In genomic region chr3:36690292-36690650, GRCm38 (mm10) we compare ENCODE assay signal across 7 mouse cellular contexts. TPM values are rescaled to one million over a fixed set of nuclear protein-coding genes. Genes with fewer than 3 reads are reported as not detected.
DNase-seq lines count a peak whose midpoint lies in the region; ATAC-seq lines count a peak whose summit lies in the region.

No protein-coding gene starts in this region.

- no peaks in the 10 kb centered on the region for H3K9me3 ChIP-seq in lung, embryonic 16.5 days (ENCODE audit: control insufficient read depth, low read length)
- no peaks in the 10 kb centered on the region for H3K9me3 ChIP-seq in forebrain, embryonic 16.5 days (ENCODE audit: control insufficient read depth, low read length)
- H3K9me3 ChIP-seq in limb, embryonic 15.5 days = no peaks in the 10 kb centered on the region
- no peaks in the 10 kb centered on the region for H3K9me3 ChIP-seq in stomach, embryonic 16.5 days (replicated peaks; ENCODE audit: control insufficient read depth, low read length)

- H3K4me1 ChIP-seq in lung, embryonic 16.5 days (replicated peaks; ENCODE audit: control insufficient read depth, insufficient read depth, low read length) = peaks cover 9% of the 10 kb centered on the region; the same call in 1 of the 2 replicates
- H3K4me1 ChIP-seq in forebrain, embryonic 16.5 days (replicated peaks; ENCODE audit: control insufficient read depth, insufficient read depth, low read length) = peaks cover 7% of the 10 kb centered on the region; the same call in 1 of the 2 replicates
- H3K4me1 ChIP-seq in limb, embryonic 15.5 days = peaks cover 16% of the 10 kb centered on the region
- peaks cover 7% of the 10 kb centered on the region; the same call in 1 of the 2 replicates for H3K4me1 ChIP-seq in stomach, embryonic 16.5 days (ENCODE audit: control insufficient read depth, insufficient read depth, low read length)

- peak overlapping the region; percentile 98 for H3K4me2 ChIP-seq in lung, embryonic 16.5 days (ENCODE audit: low read depth, low read length)
- H3K4me2 ChIP-seq in forebrain, embryonic 16.5 days (ENCODE audit: low read length) = peak overlapping the region; percentile 71
- H3K4me2 ChIP-seq in limb, embryonic 15.5 days = peak overlapping the region; percentile 89
- peak overlapping the region; percentile 91 for H3K4me2 ChIP-seq in stomach, embryonic 16.5 days (ENCODE audit: low read depth, low read length)

- WGBS in lung, embryonic 16.5 days = 11% methylated on average over 7 of the region's 7 CpGs
- WGBS in forebrain, embryonic 16.5 days = 8% methylated on average over 7 of the region's 7 CpGs
- WGBS in limb, embryonic 15.5 days = 15% methylated on average over 7 of the region's 7 CpGs
- WGBS in stomach, embryonic 16.5 days = 11% methylated on average over 7 of the region's 7 CpGs

- peak overlapping the region; percentile 67; the same call in 1 of the 2 replicates for H3K9ac ChIP-seq in lung, embryonic 16.5 days (ENCODE audit: low read length)
- peak overlapping the region; percentile 73; the same call in 1 of the 2 replicates for H3K9ac ChIP-seq in forebrain, embryonic 16.5 days (replicated peaks; ENCODE audit: low read depth, low read length)
- H3K9ac ChIP-seq in limb, embryonic 15.5 days = peak overlapping the region; percentile 63; the same call in 1 of the 2 replicates
- peak overlapping the region; percentile 75; the same call in 1 of the 2 replicates for H3K9ac ChIP-seq in stomach, embryonic 16.5 days (ENCODE audit: low read length)

- no peak for DNase-seq in lung, postnatal 4 days
- no peak for DNase-seq in MN1 (ENCODE audit: low spot score)
- DNase-seq in frontal cortex, adult 2 months (ENCODE audit: extremely low spot score in 1 of 2, low spot score in 1 of 2) = no peak

- no peak overlapping the region for H3K27ac ChIP-seq in lung, embryonic 16.5 days (ENCODE audit: low read length)
- no peak overlapping the region for H3K27ac ChIP-seq in forebrain, embryonic 16.5 days (ENCODE audit: low read length)
- H3K27ac ChIP-seq in limb, embryonic 15.5 days = no peak overlapping the region
- no peak overlapping the region for H3K27ac ChIP-seq in stomach, embryonic 16.5 days (ENCODE audit: low read length)

- ATAC-seq in lung, embryonic 16.5 days (ENCODE audit: low read depth) = no peak
- ATAC-seq in forebrain, embryonic 16.5 days = no peak
- ATAC-seq in limb, embryonic 15.5 days (ENCODE audit: insufficient number of reproducible peaks, low FRiP score, low TSS enrichment, low read depth) = no peak
- no peak for ATAC-seq in stomach, embryonic 16.5 days (ENCODE audit: insufficient read depth, low FRiP score)

- peak overlapping the region; percentile 69 for H3K4me3 ChIP-seq in lung, embryonic 16.5 days (ENCODE audit: low read length)
- peak overlapping the region; percentile 74 for H3K4me3 ChIP-seq in forebrain, embryonic 16.5 days (replicated peaks; ENCODE audit: low read length)
- H3K4me3 ChIP-seq in limb, embryonic 15.5 days = peak overlapping the region; percentile 63
- peak overlapping the region; percentile 67 for H3K4me3 ChIP-seq in stomach, embryonic 16.5 days (replicated peaks; ENCODE audit: low read length)

- peaks cover 18% of the 10 kb centered on the region for H3K27me3 ChIP-seq in lung, embryonic 16.5 days (ENCODE audit: control insufficient read depth, insufficient read depth, low read depth, low read length)
- 0 out of 2 replicates have a peak, but pooled peaks cover 3% of the 10 kb centered on the region for H3K27me3 ChIP-seq in forebrain, embryonic 16.5 days (replicated peaks; ENCODE audit: control insufficient read depth, insufficient read depth, low read length)
- peaks cover 24% of the 10 kb centered on the region for H3K27me3 ChIP-seq in limb, embryonic 15.5 days
- peaks cover 10% of the 10 kb centered on the region for H3K27me3 ChIP-seq in stomach, embryonic 16.5 days (ENCODE audit: control insufficient read depth, insufficient read depth, low read length)

- no peaks in the 10 kb centered on the region for H3K36me3 ChIP-seq in lung, embryonic 16.5 days (ENCODE audit: control insufficient read depth, insufficient read depth, low read length)
- no peaks in the 10 kb centered on the region for H3K36me3 ChIP-seq in forebrain, embryonic 16.5 days (ENCODE audit: control insufficient read depth, insufficient read depth)
- no peaks in the 10 kb centered on the region for H3K36me3 ChIP-seq in limb, embryonic 15.5 days
- H3K36me3 ChIP-seq in stomach, embryonic 16.5 days (ENCODE audit: control insufficient read depth, insufficient read depth, low read length) = no peaks in the 10 kb centered on the region

RNA-seq across cellular contexts. Expression of gene Trpc3, which starts 0.3 kb away (rescaled TPM):
- 1.5 and 1.6 TPM in 2 replicates for polyA plus RNA-seq in lung, embryonic 16.5 days (2015; fragmentation: Nextera tagmentation; extraction: Ambion mirVana)
- 2.9 and 3.6 TPM in 2 replicates for polyA plus RNA-seq in forebrain, embryonic 16.5 days (2015; fragmentation: Nextera tagmentation; extraction: Ambion mirVana)
- 2.2 and 2.5 TPM in 2 replicates for polyA plus RNA-seq in limb, embryonic 15.5 days (2015; fragmentation: Nextera tagmentation; extraction: Ambion mirVana)
- polyA plus RNA-seq in stomach, embryonic 16.5 days (2015; fragmentation: Nextera tagmentation; extraction: Ambion mirVana) = 3.0 and 4.4 TPM in 2 replicates
- polyA plus RNA-seq in frontal cortex, adult 2 months (2012; rRNA removed) = 15.6 and 15.8 TPM in 2 replicates
